Mouse (Mus musculus) myocyte (in vitro differentiated cells): Measurements from ENCODE around the gene Rps2.

ENCODE experiments used
- CEBPB ChIP-seq: IDR thresholded peaks from 2 replicates; pipeline ENCODE4 v1.6.1; 2011; ENCODE audit warnings: mild to moderate bottlenecking, moderate library complexity; ENCODE audit not compliant: poor library complexity, insufficient read depth, severe bottlenecking
- MAX ChIP-seq: IDR thresholded peaks from one replicate; pipeline ENCODE4 v1.6.1; 2011; ENCODE audit warnings: low read depth, mild to moderate bottlenecking, control low read depth
- MYOG ChIP-seq, 3 experiments: IDR thresholded peaks; one replicate each; pipeline ENCODE4 v1.6.1; 2011; ENCODE audit warnings: control low read depth in 2 of 3, low read depth in 2 of 3, mild to moderate bottlenecking in 2 of 3; ENCODE audit not compliant: insufficient read length in 2 of 3, control insufficient read depth in 1 of 3, insufficient read depth in 1 of 3
- POLR2A ChIP-seq: IDR thresholded peaks from one replicate; pipeline ENCODE4 v1.6.1; 2011; ENCODE audit warnings: low read depth, mild to moderate bottlenecking, control low read depth, moderate library complexity; ENCODE audit not compliant: insufficient read length
- POLR2AphosphoS2 ChIP-seq: IDR thresholded peaks from one replicate; pipeline ENCODE4 v1.6.1; 2011; ENCODE audit warnings: low read depth, control low read depth; ENCODE audit not compliant: insufficient read length
- REST ChIP-seq: IDR thresholded peaks from one replicate; pipeline ENCODE4 v1.6.1; 2011; ENCODE audit warnings: mild to moderate bottlenecking, control low read depth, moderate library complexity; ENCODE audit not compliant: insufficient read depth, insufficient read length
- SRF ChIP-seq: IDR thresholded peaks from one replicate; pipeline ENCODE4 v1.6.1; 2011; ENCODE audit warnings: low read depth; ENCODE audit not compliant: control insufficient read depth, insufficient read length
- TCF12 ChIP-seq: IDR thresholded peaks from one replicate; pipeline ENCODE4 v1.6.1; 2011; ENCODE audit warnings: mild to moderate bottlenecking, control low read depth; ENCODE audit not compliant: poor library complexity, insufficient read depth, severe bottlenecking
- USF1 ChIP-seq: IDR thresholded peaks from one replicate; pipeline ENCODE4 v1.6.1; 2011; ENCODE audit warnings: low read depth, mild to moderate bottlenecking, control low read depth, moderate library complexity

- TF ChIP-seq MAX (no peak), POLR2A (no peak), POLR2AphosphoS2 (no peak), SRF (no peak), MYOG (IDR thresholded peaks at IDR 0.05; ENCODE audit: control insufficient read depth in 1 of 3, insufficient read depth in 1 of 3, insufficient read length in 2 of 3, low read depth in 2 of 3) (no peak), TCF12 (no peak), USF1 (no peak), CEBPB (no peak), REST (no peak)
Measured at GRCm38 (mm10) chr17:24723122-24723880, 5.4 kb downstream of the Rps2 start.
